Mouse (Mus musculus): ENCODE data around the gene Hist1h1t. TPM values are rescaled to one million over a fixed set of nuclear protein-coding genes. Genes with fewer than 3 reads are reported as not detected.
A peak's percentile ranks its signal among the peaks of the same experiment; 100 is the strongest.
"Not testable (repeated sequence)": the region's sequence is repeated elsewhere in the genome, so short reads cannot be mapped to it uniquely, and the experiment has no call there.

The Hist1h1t gene
- 0.20 TPM in 1 of 2 replicates, not detected in the other for polyA plus RNA-seq (2015; fragmentation: Nextera tagmentation; extraction: Ambion mirVana)

DNA sequence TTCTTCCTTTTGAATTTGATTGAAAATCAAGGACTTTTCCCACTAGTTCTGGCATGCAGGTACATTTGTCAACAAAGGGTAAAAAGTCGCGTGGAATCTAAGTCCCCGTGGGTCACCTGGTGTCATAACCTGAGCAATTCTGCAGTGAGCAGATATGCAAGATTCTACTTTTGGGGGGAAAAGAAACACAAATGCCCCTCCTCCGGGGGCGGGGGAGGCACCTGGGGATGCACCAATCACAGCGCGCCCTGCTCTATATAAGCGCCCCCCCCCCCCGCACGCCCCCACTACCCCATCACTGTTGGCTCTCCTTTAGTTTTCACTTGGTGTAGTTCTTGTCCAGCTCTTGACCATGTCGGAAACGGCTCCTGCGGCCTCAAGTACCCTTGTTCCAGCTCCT is at the start of gene Hist1h1t:
TSS of gene Hist1h1t (plus strand) at position 301 of the 400 bp plus-strand sequence.
- H3K9me3 ChIP-seq = no peaks in the 10 kb centered on the region
- no peak within 1 kb of the TSS for H3K4me3 ChIP-seq
- H3K9ac ChIP-seq (replicated peaks) = no peak within 1 kb of the TSS
- H3K36me3 ChIP-seq = no peaks in the 10 kb centered on the region
- ATAC-seq (replicated peaks) = no peak
- peaks cover 17% of the 10 kb centered on the region for H3K4me1 ChIP-seq
- no peak within 1 kb of the TSS for H3K27ac ChIP-seq (replicated peaks)
- no peak within 1 kb of the TSS for H3K4me2 ChIP-seq (replicated peaks)
- 58% methylated on average over 13 of the region's 13 CpGs for WGBS
- no peaks in the 10 kb centered on the region for H3K27me3 ChIP-seq

DNA sequence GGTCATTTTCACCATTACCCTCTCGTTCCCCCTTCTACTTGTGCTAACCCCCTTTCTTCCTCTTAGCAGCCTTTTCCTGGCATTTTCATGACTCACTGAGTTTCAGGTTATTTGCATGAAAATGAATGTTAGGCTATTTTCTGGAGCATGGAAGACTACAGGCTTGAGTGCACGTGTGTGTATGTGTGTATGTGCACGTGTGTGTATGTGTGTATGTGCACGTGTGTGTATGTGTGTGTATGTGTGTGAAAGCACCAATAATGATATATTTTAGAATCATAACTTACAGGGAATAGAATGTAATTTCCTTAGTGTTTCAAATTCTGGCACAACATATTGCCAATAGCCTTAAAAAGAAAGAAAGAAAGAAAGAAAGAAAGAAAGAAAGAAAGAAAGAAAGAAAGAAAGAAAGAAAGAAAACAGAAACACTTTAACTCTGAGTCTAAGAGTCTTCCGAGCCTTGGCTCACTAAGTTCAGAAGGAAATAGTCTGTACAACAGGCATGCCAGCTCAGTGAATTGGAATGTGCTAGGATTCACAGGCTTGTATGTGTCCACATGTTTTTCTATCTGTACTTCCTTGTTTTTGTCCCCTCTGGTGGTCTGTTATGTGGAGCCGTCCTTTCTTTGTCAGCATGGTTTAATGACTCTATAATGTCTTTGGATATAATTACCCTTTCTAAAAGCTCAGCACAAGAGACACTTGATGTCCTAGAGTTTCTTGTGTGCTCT is 35.8 kb upstream of the Hist1h1t start:
- no peak for ATAC-seq (replicated peaks)
- H3K4me1 ChIP-seq = no peaks in the 10 kb centered on the region
- WGBS = 60% methylated on average over 6 of the region's 6 CpGs
- no peaks in the 10 kb centered on the region for H3K9me3 ChIP-seq
- no peak overlapping the region for H3K4me3 ChIP-seq
- H3K36me3 ChIP-seq = no peaks in the 10 kb centered on the region
- no peak overlapping the region for H3K27ac ChIP-seq (replicated peaks)
- no peaks in the 10 kb centered on the region for H3K27me3 ChIP-seq
- H3K9ac ChIP-seq (replicated peaks) = no peak overlapping the region
- H3K4me2 ChIP-seq (replicated peaks) = no peak overlapping the region

DNA sequence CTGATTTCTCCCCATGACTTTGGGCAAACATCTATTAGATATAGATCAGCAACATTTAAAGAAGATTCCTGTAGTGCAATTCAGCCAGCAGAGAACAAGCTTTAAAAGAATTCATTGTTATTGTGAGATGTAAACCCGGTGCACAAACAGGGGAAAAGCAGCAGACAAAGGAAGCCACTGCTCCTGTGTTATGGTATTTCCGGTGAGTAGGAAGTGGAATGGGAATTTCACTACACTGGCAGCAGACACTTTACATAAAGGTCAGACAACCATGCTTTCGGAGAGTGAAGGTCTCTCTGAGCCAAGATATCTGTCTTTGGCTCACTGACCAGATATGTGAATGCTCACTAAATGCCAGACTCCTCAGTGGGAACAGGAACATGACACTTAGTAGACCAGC is 33.1 kb upstream of the Hist1h1t start:
- no peaks in the 10 kb centered on the region for H3K9me3 ChIP-seq
- no peak overlapping the region for H3K27ac ChIP-seq (replicated peaks)
- no peaks in the 10 kb centered on the region for H3K36me3 ChIP-seq
- no peak for ATAC-seq (replicated peaks)
- 71% methylated on average over 3 of the region's 3 CpGs for WGBS
- no peak overlapping the region for H3K4me3 ChIP-seq
- no peak overlapping the region for H3K9ac ChIP-seq (replicated peaks)
- no peaks in the 10 kb centered on the region for H3K4me1 ChIP-seq
- no peak overlapping the region for H3K4me2 ChIP-seq (replicated peaks)
- H3K27me3 ChIP-seq = no peaks in the 10 kb centered on the region

DNA sequence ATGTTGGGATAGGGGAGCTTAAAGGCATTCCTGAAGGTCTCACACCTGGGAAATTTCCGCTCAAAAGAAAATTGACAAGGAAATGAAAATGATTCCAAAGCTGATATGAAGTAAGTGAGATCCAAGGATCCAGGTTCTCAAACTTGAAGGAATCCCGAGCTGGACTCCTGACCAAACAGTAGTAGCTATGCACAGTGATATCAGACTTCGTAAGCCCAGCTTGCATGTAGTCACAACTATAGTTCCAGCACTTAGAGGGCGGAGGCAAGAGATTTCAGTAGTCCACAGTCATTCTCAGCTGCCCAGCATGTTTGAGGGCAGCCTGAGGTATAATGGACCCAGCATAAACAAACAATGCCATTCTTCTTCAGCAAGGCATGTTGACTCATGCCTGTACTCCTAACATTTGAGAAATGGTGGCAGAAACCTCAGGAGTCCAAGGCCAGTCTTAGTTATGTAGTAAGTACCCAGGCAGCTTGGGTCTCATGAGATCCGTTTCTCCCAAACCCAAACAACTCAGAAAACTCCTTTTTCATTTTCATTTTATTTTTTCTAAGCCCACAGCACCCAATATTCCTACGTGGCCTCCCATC is 13.5 kb upstream of the Hist1h1t start:
- no peak overlapping the region for H3K9ac ChIP-seq (replicated peaks)
- ATAC-seq (replicated peaks) = no peak
- H3K9me3 ChIP-seq = no peaks in the 10 kb centered on the region
- 87% methylated on average over 6 of the region's 6 CpGs for WGBS
- peaks cover 25% of the 10 kb centered on the region for H3K4me1 ChIP-seq
- H3K27me3 ChIP-seq = no peaks in the 10 kb centered on the region
- 0 out of 2 replicates have a peak overlapping the region, but pooled peaks have one; percentile 63 for H3K4me2 ChIP-seq (replicated peaks)
- no peak overlapping the region for H3K4me3 ChIP-seq
- H3K36me3 ChIP-seq = no peaks in the 10 kb centered on the region
- H3K27ac ChIP-seq (replicated peaks) = peak overlapping the region; percentile 98; the same call in 1 of the 2 replicates

DNA sequence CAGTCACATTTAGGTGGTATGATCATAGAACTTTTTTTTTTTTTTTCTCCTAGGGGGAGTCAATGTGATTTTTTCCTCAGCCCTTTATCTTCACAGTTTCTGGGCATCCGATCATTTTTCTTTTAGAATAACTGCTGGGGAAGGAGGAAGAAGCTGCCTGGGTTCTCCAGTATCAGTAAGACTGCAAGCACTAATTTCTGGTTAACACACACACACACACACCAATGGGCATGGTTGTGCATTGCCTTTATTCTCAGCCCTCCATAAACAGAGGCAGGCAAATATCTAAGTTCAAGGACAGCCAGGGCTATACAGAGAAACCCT is 13.0 kb upstream of the Hist1h1t start:
- Histone ChIP-seq H3K27ac (replicated peaks) (peak overlapping the region; percentile 98), H3K4me2 (replicated peaks) (peak overlapping the region; percentile 63), H3K27me3 (no peaks in the 10 kb centered on the region), H3K9ac (replicated peaks) (peak overlapping the region; percentile 50; the same call in 1 of the 2 replicates), H3K36me3 (no peaks in the 10 kb centered on the region), H3K4me3 (peak overlapping the region; percentile 53), H3K4me1 (peaks cover 29% of the 10 kb centered on the region), H3K9me3 (no peaks in the 10 kb centered on the region)
- no peak for ATAC-seq (replicated peaks)
- 40% methylated on average over 1 of the region's 1 CpGs for WGBS

DNA sequence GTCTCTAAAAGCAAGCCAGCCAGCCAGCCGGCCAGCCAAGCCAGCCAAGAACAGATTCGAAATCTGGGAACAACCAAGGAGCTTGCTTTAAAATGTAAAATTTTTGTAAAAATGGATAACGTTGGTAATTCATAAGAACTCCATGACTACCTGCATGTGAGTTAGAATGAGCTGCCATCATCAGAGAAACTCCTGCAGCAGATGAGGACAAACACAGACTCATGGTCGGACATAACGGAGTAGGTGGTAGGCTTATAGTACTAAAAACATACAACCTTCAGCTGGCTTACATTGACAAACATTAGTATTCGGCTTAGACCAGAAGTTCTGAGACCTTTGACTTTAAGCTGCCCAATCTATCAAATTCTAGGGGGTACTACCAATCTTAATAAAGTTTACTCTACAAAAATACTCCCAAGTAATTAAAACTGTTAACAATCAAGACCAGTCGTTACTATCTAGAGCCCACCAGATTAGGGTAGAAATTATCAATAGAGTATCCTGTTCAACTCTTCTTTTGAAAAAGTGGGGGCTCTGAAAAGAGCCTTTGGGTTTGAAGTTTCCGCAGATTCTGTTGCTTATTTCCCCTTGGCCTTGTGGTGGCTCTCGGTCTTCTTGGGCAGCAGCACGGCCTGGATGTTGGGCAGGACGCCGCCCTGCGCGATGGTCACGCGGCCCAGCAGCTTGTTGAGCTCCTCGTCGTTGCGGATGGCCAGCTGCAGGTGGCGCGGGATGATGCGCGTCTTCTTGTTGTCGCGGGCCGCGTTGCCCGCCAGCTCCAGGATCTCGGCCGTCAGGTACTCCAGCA is 12.5 kb upstream of the Hist1h1t start:
- Histone ChIP-seq H3K9ac (replicated peaks) (peak overlapping the region; percentile 50), H3K27ac (replicated peaks) (peak overlapping the region; percentile 98), H3K4me2 (replicated peaks) (peak overlapping the region; percentile 63), H3K4me1 (peaks cover 29% of the 10 kb centered on the region), H3K4me3 (peak overlapping the region; percentile 53)
- H3K9me3 ChIP-seq, H3K36me3 ChIP-seq, H3K27me3 ChIP-seq: not testable (repeated sequence)
- 7% methylated on average over 15 of the region's 30 CpGs for WGBS
- peak; percentile 1; the same call in 1 of the 2 replicates for ATAC-seq (replicated peaks)

DNA sequence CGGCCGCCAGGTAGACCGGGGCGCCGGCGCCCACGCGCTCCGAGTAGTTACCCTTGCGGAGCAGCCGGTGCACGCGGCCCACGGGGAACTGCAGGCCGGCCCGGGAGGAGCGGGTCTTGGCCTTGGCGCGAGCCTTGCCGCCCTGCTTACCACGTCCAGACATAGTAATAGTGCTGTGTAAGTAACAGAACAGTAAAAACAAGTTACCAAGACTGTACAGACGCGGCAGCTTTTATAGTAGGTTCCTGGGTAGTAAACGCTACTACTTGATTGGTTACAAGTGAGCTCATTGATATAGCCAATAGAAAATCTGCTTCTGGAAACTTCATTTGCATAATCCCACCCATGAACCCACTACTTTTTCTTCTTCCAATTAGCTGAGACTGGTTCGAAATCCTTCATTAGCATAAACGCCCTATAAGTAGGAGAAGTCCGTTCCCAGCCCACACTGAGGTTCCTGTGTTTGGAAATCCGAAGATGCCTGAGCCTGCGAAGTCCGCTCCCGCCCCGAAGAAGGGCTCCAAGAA is 11.8 kb upstream of the Hist1h1t start, which contains the start of the genes Hist1h2ac and Hist1h2bc:
TSS of gene Hist1h2ac (minus strand) at position 194 of the 527 bp plus-strand sequence.
TSS of gene Hist1h2bc (plus strand) at position 445 of the 527 bp plus-strand sequence.
- Histone ChIP-seq H3K4me2 (replicated peaks) (peak within 1 kb of the TSS; percentile 77), H3K36me3 (no peaks in the 10 kb centered on the region), H3K27ac (replicated peaks) (peak within 1 kb of the TSS; percentile 98), H3K27me3 (no peaks in the 10 kb centered on the region), H3K9ac (replicated peaks) (peak within 1 kb of the TSS; percentile 71), H3K9me3 (no peaks in the 10 kb centered on the region), H3K4me3 (peak within 1 kb of the TSS; percentile 53), H3K4me1 (peaks cover 29% of the 10 kb centered on the region)
- 0% methylated on average over 32 of the region's 32 CpGs for WGBS
- peak; percentile 99 for ATAC-seq (replicated peaks)

DNA sequence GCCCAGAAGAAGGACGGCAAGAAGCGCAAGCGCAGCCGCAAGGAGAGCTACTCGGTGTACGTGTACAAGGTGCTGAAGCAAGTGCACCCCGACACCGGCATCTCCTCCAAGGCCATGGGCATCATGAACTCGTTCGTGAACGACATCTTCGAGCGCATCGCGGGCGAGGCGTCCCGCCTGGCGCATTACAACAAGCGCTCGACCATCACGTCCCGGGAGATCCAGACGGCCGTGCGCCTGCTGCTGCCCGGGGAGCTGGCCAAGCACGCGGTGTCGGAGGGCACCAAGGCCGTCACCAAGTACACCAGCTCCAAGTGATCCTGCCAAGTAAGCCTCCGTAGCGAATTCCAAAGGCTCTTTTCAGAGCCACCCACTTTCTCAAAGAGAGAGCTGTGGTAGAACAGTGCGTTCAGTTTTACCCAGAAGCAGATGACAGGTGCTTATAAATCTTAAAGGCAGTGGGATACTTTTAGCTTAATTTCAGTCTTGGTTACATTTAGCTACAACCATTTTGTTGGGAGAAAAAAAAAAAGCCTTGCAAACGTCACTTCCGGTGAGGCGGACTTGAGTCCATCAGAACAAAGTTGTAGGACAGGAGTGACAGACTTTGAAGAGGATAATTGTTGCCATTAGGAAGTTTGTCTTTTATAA is 11.2 kb upstream of the Hist1h1t start:
- not testable (repeated sequence) for H3K27me3 ChIP-seq, H3K9me3 ChIP-seq, H3K36me3 ChIP-seq
- H3K27ac ChIP-seq (replicated peaks) = peak overlapping the region; percentile 98
- H3K4me2 ChIP-seq (replicated peaks) = peak overlapping the region; percentile 77
- WGBS = 1% methylated on average over 21 of the region's 37 CpGs
- peak; percentile 32 for ATAC-seq (replicated peaks)
- H3K9ac ChIP-seq (replicated peaks) = peak overlapping the region; percentile 71
- H3K4me1 ChIP-seq = peaks cover 29% of the 10 kb centered on the region
- peak overlapping the region; percentile 53 for H3K4me3 ChIP-seq

- Histone ChIP-seq H3K27me3 (no peaks in the 10 kb centered on the region), H3K27ac (replicated peaks) (peak overlapping the region; percentile 98), H3K36me3 (no peaks in the 10 kb centered on the region), H3K9ac (replicated peaks) (peak overlapping the region; percentile 71), H3K4me1 (peaks cover 29% of the 10 kb centered on the region), H3K4me2 (replicated peaks) (peak overlapping the region; percentile 77), H3K4me3 (peak overlapping the region; percentile 53), H3K9me3 (no peaks in the 10 kb centered on the region)
- ATAC-seq (replicated peaks) = no peak
- 3% methylated on average over 15 of the region's 15 CpGs for WGBS
Measured at GRCm38 (mm10) chr13:23685121-23685861, 10.3 kb upstream of the Hist1h1t start.

- WGBS = 29% methylated on average over 4 of the region's 4 CpGs
- peaks cover 29% of the 10 kb centered on the region for H3K4me1 ChIP-seq
- H3K4me3 ChIP-seq = peak overlapping the region; percentile 53
- peak overlapping the region; percentile 98 for H3K27ac ChIP-seq (replicated peaks)
- peak overlapping the region; percentile 71 for H3K9ac ChIP-seq (replicated peaks)
- no peaks in the 10 kb centered on the region for H3K36me3 ChIP-seq
- no peak for ATAC-seq (replicated peaks)
- peak overlapping the region; percentile 77 for H3K4me2 ChIP-seq (replicated peaks)
- H3K27me3 ChIP-seq = no peaks in the 10 kb centered on the region
- H3K9me3 ChIP-seq = no peaks in the 10 kb centered on the region
Measured at GRCm38 (mm10) chr13:23685966-23686365, 9.6 kb upstream of the Hist1h1t start.

- H3K4me1 ChIP-seq = peaks cover 29% of the 10 kb centered on the region
- H3K36me3 ChIP-seq = no peaks in the 10 kb centered on the region
- no peaks in the 10 kb centered on the region for H3K27me3 ChIP-seq
- ATAC-seq (replicated peaks) = no peak
- 77% methylated on average over 4 of the region's 4 CpGs for WGBS
- H3K4me2 ChIP-seq (replicated peaks) = no peak overlapping the region
- H3K9me3 ChIP-seq = no peaks in the 10 kb centered on the region
- H3K27ac ChIP-seq (replicated peaks) = no peak overlapping the region
- no peak overlapping the region for H3K4me3 ChIP-seq
- H3K9ac ChIP-seq (replicated peaks) = no peak overlapping the region
Measured at GRCm38 (mm10) chr13:23687181-23687580, 8.4 kb upstream of the Hist1h1t start.
